Mouse (Mus musculus) embryonic facial prominence, embryonic 12.5 days (tissue): ENCODE measurements around the gene Nelfe. TPM values are rescaled to one million over a fixed set of nuclear protein-coding genes. Genes with fewer than 3 reads are reported as not detected.

Source experiments
- microRNA-seq: library from miRNA; unstranded; fragments of <30 nt; microRNA quantifications from one replicate; pipeline ENCODE4, GENCODE M21; 2017
- polyA plus RNA-seq: library from polyadenylated mRNA; unstranded; fragments of >200 nt; fragmentation: Nextera tagmentation; extraction: Ambion mirVana; gene quantifications from 2 replicates; pipeline ENCODE4 v1.2.1, GENCODE M21; 2016

The Nelfe gene
- polyA plus RNA-seq, 1 experiment from 2014 or later = 127 TPM

Small RNA genes lying within 50 kb of the gene (microRNA-seq; reads per million reads assigned to microRNA genes)
- gene Mir6970 = not detected
- 1.3 reads per million for gene Mir6971
- gene Mir6972 = not detected

Other genes starting within 250 kb of the Nelfe start
- gene Rnf5, start 246.7 kb upstream of the Nelfe start, polyA plus RNA-seq = 139 TPM in 2 replicates
- 54.8 and 62.8 TPM in 2 replicates for gene Agpat1, start 246.1 kb upstream of the Nelfe start, polyA plus RNA-seq
- gene Egfl8, start 234.4 kb upstream of the Nelfe start, polyA plus RNA-seq = 7.0 and 10.1 TPM in 2 replicates
- gene Ppt2, start 221.9 kb upstream of the Nelfe start, polyA plus RNA-seq = 18.0 and 18.8 TPM in 2 replicates
- gene Prrt1, start 220.9 kb upstream of the Nelfe start, polyA plus RNA-seq = 0.52 and 0.56 TPM in 2 replicates
- gene Fkbpl, start 205.6 kb upstream of the Nelfe start, polyA plus RNA-seq = 16.6 and 16.8 TPM in 2 replicates
- 110 TPM in 2 replicates for gene Atf6b, start 203.2 kb upstream of the Nelfe start, polyA plus RNA-seq
- 0.01 and 0.05 TPM in 2 replicates for gene Tnxb, start 179.9 kb upstream of the Nelfe start, polyA plus RNA-seq
- 0.05 TPM in 1 of 2 replicates, not detected in the other for gene C4b, start 106.5 kb upstream of the Nelfe start, polyA plus RNA-seq
- not detected in 2 replicates for gene Cyp21a1, start 45.8 kb upstream of the Nelfe start, polyA plus RNA-seq
- 21.5 and 23.8 TPM in 2 replicates for gene Stk19, start 13.4 kb upstream of the Nelfe start, polyA plus RNA-seq
- 65.5 and 77.7 TPM in 2 replicates for gene Dxo, start 13.4 kb upstream of the Nelfe start, polyA plus RNA-seq
- gene Skiv2l, start 181 bp upstream of the Nelfe start, polyA plus RNA-seq = 61.6 and 64.3 TPM in 2 replicates
- gene Cfb, start 12.1 kb downstream of the Nelfe start, polyA plus RNA-seq = 1.1 and 1.7 TPM in 2 replicates
- gene Zbtb12, start 29.1 kb downstream of the Nelfe start, polyA plus RNA-seq = 8.6 and 8.9 TPM in 2 replicates
- 0.31 TPM in 1 of 2 replicates, not detected in the other for gene Gm20547, start 31.7 kb downstream of the Nelfe start, polyA plus RNA-seq
- gene C2, start 47.9 kb downstream of the Nelfe start, polyA plus RNA-seq = 1.2 and 2.5 TPM in 2 replicates
- 111 and 121 TPM in 2 replicates for gene Ehmt2, start 48.1 kb downstream of the Nelfe start, polyA plus RNA-seq
- 0.29 TPM in 1 of 2 replicates, not detected in the other for gene Slc44a4, start 64.1 kb downstream of the Nelfe start, polyA plus RNA-seq
- 19.2 and 20.8 TPM in 2 replicates for gene Neu1, start 80.9 kb downstream of the Nelfe start, polyA plus RNA-seq
- 0.33 and 0.36 TPM in 2 replicates for gene Hspa1b, start 108.8 kb downstream of the Nelfe start, polyA plus RNA-seq
- not detected in 2 replicates for gene Gm20481, start 119.5 kb downstream of the Nelfe start, polyA plus RNA-seq
- gene Hspa1a, start 121.8 kb downstream of the Nelfe start, polyA plus RNA-seq = 4.2 and 4.9 TPM in 2 replicates
- gene Hspa1l, start 122.3 kb downstream of the Nelfe start, polyA plus RNA-seq = 0.84 and 0.99 TPM in 2 replicates
- gene Lsm2, start 131.5 kb downstream of the Nelfe start, polyA plus RNA-seq = 212 and 230 TPM in 2 replicates
- 150 and 160 TPM in 2 replicates for gene Vars, start 150.6 kb downstream of the Nelfe start, polyA plus RNA-seq
- 0.20 and 0.25 TPM in 2 replicates for gene Vwa7, start 166.2 kb downstream of the Nelfe start, polyA plus RNA-seq
- 8.7 and 9.5 TPM in 2 replicates for gene Sapcd1, start 177.6 kb downstream of the Nelfe start, polyA plus RNA-seq
- gene Msh5, start 196.4 kb downstream of the Nelfe start, polyA plus RNA-seq = 3.7 and 4.2 TPM in 2 replicates
- gene Clic1, start 199.6 kb downstream of the Nelfe start, polyA plus RNA-seq = 205 and 211 TPM in 2 replicates
- gene Ddah2, start 208.6 kb downstream of the Nelfe start, polyA plus RNA-seq = 471 and 492 TPM in 2 replicates
- not detected in 2 replicates for gene Ly6g6c, start 215.0 kb downstream of the Nelfe start, polyA plus RNA-seq
- 0.61 and 0.99 TPM in 2 replicates for gene Mpig6b, start 215.8 kb downstream of the Nelfe start, polyA plus RNA-seq
- gene Ly6g6e, start 226.5 kb downstream of the Nelfe start, polyA plus RNA-seq = 1.1 and 1.3 TPM in 2 replicates
- 0.68 TPM in 1 of 2 replicates, not detected in the other for gene Ly6g6d, start 227.7 kb downstream of the Nelfe start, polyA plus RNA-seq
- gene Ly6g6f, start 235.2 kb downstream of the Nelfe start, polyA plus RNA-seq = 0.27 and 0.65 TPM in 2 replicates
- 83.3 and 86.7 TPM in 2 replicates for gene Abhd16a, start 238.9 kb downstream of the Nelfe start, polyA plus RNA-seq